Mouse (Mus musculus): ENCODE measurements at regions not wholly inside any gene's neighbourhood (a gene's known extent, or its start where the extent isn't known, plus 50 kb on each side); places are given as distances from the start of the nearest gene placed in this dataset.

GRCm38 (mm10) chr15:33759496-33759895 lies 598.2 kb downstream of the 9430069I07Rik start:
- DNase-seq (ENCODE audit: low read depth) = no peak

- DNase-seq (ENCODE audit: low read depth) = no peak
Observed at GRCm38 (mm10) chr15:33758771-33759170, 598.9 kb downstream of the 9430069I07Rik start.

Data from induced T-regulatory cell, adult 2 months (primary cell).